Mouse (Mus musculus) T-helper 2 cell (primary cell): ENCODE results near the gene Fryl.

Experiments
- in situ Hi-C: fragments of 300-600 bp; cut with MboI, MseI; formaldehyde crosslinking; loops from one replicate; pipeline ENCODE4 v1.15.1; 2025; ENCODE audit warnings: high pct_unique_total_duplicates

Gene Fryl

DNA sequence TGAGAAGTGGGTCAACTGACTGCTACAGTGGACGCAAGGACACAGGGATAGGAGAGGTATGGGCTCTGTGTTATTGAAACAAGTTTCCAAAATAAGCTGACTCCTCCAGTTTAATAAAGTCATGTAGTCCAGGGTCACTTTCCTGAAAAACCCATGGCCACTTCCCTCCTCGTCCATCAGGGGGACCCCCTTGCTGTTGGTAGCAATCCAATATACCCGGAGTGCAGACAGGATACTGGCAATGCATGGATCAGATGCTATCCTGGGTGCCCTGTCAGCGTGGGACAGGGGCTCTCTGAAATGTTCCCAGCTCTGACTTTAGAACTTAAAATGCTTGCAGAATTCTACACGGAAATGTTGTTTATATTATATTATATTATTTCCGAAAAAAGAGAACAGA is 34.0 kb downstream of the Fryl start:
- in situ Hi-C loops, result no loop called here

DNA sequence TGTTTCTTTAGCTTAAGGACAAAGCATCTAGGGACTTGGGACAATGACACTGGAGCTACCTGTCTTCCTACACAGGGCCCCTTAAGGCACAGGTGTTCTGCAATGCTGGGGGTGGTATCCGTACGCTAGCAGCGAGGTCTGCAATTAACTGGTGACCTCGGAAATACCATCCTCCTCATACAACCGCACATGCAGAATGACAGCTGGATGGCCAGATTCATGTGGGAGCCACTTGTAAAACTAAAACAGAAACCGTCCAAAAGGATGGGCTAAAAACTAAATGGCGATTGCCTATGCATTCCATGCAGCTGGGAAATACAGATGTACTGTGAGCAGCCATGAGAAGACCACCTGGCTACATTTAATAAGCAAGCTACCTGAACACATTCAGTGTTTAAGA is 34.6 kb downstream of the Fryl start:
- in situ Hi-C loops, result no loop called here

DNA sequence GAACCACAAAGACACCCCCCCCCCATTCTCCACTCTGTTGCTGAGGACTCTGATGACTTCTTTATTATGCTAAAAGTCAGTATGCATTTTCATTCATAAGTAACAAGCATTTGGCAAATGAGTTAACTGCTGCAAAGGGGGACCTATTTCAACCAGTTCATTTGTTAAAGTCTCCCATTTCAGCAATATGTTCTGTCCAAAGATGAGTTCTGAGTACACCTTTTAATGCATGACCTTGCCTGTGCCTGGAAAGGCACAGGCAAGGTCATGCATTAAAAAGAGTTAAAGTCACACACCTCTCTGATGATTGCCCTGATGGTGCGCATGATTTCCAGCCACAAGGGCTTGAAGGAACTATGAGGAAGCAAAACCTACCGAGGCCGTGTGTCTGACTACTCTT is 36.7 kb downstream of the Fryl start:
- in situ Hi-C loops, result no loop called here

DNA sequence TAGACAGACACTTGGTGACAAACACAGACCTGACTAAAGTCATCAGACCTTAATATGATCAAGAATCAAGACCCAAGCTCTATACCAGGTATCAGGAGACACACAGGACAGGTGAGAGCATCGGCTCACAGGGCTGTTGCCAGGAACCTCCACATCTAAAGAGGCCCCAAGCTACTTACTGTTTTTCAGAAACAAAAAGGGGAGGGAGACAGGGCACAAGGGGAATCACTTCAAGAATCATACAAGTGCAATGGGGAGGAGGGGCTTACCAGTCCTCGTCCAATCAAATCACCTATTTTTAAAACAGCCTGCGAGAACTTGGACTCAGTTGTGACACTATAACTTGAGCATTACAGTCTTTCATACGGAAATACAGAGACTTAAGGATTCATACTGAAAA is 38.4 kb downstream of the Fryl start:
- in situ Hi-C loops, result no loop called here

DNA sequence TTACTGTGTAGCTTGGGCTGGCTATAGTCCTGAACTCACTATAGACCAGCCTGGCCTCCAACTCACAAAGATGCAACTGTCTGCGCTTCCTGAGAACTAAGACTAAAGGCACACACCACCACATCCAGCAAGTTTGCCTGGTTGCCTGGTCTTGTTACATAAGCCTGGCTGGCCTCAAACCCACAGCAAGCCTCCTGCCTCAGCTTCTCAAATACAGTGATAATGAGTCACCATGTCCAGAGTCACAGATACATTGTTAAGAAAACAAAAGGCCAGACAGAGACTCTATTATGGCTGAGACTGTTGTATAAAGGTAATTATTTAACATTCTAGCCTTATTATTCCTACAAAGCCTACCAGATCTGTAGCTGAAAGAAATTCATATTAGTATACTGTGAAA is 39.3 kb downstream of the Fryl start:
- in situ Hi-C loops, result no loop called here

DNA sequence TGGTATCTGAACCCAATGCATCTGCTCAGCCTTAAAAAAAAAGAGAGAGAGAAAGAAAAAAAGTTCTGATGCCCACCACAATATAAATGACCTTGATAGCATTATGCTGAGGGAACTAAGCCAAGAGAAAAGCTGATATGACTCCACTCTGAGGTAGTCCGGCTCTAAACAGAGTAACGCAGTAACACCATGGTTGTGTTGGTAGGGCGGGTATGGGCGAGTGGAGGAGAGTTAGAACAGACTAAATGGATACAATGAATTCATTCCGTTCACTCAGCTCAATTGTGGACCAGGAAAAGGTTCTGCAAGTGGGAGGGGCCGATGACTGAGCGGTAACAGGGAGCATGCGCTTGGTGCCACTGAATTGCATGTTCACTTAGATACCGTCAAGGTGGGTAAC is 40.4 kb downstream of the Fryl start:
- in situ Hi-C loops, result no loop called here

DNA sequence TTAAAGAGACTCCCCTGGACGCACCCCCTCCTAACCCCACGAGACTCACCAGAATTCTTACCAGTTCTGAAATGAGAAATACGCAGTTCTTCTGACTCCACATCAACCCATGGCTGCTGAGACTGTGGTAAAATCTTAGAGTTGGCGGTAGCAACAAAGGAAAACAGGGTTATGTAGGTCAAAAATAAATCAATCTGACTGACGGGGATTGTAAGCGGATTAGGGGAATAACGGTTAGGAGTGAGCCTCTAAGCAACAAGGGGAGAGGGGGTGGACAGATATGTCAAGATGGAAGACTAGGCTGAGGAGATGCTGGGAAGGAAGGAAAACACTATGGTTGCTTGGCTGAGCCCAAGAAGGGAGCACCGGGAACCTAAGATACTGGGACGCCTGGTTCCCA is 44.0 kb downstream of the Fryl start:
- in situ Hi-C loops, result no loop called here

DNA sequence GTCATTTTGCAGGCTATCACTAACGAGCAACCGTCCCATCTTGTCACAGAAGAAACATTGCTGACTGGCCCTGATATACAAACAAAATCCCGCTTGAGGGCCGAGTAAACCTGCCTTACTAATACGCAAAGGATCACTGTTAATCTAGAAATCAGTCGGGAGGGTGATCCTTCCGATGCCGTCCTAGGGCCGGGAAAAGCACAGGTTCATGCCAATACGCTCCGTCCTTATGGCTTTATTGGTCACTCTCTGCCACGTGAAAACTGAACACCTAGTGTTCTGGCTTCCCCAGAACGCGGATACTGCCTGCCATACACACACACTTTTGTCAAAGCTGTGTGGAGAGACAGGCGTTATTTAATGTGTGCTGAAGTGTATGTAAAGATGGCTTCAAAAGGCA is 44.5 kb downstream of the Fryl start:
- in situ Hi-C loops, result no loop called here

DNA sequence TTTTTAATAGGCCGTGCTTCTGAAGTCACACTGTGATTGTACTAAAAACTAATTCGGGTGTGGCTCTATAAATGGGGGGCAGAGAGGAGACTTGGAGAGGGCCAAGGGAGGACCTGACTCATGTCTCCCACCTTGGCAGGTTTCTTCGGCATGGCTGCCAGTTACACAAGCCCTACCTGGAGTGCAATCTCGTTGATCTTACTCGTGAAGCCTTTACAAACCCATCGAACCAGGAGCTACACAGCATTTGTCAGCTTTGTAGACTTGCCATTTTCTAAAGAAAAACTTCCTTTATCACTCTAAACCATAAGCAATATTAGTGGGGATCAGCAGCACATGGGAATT is 45.5 kb downstream of the Fryl start:
- in situ Hi-C loops, result no loop called here

DNA sequence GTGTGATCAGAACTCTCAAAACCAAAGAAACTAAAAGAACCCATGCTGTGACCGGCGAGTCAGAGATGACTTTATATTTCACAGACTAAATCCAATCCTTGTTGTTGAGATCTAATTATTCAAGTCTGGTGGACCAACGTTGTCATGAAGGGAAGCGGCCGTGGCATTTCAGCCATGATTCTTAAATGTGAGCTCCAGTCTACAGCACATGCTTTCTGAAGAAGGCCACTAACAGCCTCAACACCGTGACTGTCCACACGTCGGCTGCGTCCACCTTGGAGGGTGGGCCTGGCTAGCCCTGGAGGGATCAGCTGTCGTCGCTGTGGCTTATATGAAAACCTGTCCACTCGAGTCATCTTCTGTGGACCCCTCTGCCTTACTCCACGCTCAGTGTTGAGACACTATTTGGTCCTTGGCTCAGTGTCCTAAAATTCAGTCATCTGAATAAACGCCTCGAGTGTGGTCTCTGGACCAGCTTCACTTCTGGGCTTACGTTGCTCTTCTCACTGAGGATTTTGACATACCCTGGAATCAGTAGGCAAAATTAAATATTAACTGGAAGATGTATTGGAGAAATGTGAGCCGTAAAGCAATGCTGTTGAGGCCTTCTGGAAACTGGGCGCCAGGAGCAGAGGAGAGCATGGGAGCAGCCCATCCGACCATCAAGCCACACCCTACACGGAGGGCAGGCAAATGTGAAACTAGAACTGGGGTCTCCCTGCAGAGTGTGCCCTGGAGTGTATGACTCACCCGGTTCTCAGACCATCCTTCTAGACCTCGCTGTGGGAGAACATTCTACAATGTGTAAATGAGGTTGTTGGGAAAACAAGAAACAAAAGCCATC is 46.1 kb downstream of the Fryl start:
- in situ Hi-C loops, result no loop called here

DNA sequence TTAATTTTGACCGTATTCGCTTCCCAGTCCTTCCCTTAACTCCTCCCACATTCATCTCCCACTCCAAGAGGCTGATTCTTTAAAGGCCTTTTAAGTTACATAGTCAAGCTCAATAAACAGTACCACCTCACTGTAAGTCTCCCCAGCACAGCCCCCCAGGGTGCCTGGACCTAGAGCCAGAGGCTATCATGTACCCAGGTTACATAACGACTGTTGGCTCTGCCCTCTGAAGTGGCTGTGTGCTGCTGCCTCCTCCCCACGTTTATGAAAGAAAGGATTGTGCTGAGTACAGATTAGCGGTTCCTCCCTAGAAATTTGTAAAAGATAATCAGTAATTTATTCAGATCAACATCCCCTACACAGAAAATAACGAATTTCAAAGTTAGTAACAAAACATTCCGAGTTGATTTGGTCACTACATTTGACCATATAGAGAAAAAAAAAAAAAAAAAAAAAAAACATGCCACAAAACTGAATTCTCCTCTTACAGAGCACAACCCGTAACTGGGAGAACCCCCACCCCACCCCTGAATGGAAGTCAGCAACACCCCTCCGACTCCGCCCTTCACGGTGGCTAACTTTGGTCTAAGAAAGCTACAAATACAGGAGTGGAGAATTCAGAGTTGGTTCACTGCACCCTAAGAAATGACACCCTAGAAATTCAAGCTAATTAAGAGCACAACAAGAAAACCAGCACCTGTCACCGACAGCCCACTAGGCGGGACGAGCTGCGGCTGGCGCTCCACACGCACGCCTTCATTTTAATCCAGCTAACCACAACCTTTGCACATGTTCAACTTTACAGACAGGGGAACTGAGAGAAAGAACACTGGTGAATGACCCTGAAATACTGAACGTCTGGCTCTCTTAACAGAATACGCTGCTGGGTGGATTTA is 47.0 kb downstream of the Fryl start:
- in situ Hi-C loops, result no loop called here

DNA sequence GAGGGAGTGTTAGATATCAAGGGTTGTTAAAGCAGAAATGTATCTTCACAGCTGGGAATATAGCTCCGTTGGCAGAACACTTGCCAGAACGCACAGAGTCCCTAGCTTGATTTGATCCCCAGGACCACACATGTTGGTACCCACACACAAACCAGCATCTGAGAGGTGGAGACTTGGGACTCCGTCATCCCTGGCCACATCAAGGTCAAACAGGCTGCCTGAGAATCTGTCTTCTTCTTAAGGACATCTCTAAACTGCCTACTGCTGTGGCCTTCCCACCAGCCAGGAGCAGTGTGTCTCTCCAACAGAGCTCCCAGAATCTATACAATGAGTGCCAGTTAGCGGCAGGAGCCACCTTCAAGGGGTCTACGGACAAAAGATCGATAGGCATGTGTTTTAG is 47.8 kb downstream of the Fryl start:
- in situ Hi-C loops, result no loop called here

DNA sequence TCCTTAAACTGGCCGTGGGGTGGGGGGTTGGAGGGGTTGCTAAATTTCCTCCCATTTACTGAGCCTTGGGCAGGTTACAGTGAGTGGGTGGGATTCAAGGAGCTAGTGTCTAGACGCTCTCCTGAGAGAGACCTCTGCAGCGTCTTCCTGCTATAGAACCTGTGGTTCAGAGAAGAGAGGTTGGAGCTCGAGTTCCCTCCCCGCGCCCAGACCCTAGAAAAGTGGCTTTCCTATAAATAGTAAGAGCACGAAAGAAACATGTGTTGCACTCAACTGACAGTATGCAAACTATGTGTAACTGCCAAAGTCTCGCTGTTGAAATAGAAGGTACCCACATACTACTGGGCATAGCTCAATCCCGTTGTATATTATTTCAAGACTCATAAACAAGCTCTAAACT is 49.7 kb downstream of the Fryl start:
- in situ Hi-C loops, result no loop called here

DNA sequence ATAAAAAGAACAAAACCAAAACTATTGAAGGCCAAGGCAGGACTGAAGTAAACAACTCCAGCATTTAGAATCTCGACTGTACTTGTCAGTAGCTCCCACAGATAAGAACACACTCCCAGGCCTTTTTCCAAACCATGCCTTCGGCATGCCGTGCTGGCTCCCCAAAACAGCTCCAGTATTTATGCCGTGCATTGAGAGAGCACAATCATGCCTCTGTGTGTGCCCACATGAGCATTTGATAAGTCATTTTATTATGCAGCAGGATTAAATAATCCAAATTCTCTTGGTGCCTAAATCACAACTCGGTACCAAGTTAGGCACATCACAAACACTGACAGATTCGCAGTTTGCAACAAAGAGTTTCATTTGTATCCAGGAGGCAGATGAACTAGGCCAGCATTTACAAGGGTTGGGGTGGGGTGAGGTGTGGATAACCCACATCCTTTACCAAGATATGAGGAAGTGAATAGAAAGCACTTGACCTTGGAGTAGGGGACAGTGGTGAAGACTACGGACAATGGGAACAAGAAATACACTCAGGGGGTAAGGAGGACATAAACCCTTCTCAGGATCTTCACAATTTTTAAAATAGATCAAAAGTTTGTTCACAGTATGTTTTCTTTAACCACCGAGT is 50.3 kb downstream of the Fryl start:
- in situ Hi-C loops, result no loop called here

DNA sequence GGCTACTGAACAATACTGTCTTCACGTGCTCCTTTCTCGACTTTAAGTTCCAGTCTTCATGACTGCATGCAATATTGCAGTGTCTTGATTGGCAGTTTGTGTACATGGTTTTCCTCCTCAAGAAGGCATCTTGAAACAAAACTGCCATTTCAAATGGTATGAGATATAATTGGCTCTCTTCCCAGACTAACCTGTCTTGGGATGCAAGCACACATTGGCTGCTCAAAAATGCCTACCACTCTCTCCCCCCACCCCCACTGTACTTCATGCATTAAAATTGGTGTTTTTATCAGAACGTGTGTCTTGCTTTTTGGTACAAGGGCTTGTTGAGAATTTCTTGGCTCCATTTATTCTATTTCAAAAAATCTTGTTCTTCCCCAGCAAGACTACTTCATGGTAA is 51.4 kb downstream of the Fryl start:
- in situ Hi-C loops, result no loop called here

DNA sequence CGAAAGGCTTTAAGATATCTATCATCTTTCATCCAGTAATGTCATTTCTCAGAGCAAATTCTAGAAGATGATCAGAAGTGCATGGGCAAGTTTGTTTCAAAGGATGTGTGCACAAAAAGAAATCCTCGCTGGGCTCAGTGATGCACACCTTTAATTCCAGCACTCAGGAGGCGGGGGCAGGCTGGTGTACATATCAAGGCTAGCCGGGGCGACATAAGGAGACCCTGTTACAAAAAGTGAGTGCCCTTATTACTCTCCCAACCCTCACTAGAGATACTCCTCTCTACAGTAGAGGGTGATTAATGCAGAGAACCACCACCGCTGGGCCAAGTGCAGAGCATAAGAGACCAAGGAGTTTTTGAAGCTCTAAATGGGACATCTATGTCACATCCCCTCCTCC is 53.9 kb downstream of the Fryl start:
- in situ Hi-C loops, result no loop called here

DNA sequence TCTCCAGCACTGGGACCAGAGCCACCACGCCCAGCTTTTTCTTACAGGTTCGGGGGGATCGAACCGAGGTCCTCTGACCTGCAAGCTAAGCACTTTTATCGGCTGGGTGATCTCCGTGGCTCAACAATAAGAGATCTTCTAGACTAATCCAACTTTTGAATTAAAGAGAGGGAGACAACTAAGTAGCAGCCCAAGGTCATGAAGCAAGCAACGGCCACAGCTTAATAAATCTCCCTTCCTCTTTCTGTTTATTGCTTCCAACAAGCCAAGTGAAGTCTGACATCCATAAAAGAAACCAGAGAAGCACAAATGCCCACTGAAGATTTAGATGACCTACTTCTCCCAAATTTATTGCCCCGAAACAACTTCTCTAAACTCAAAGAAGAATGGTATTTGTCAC is 54.3 kb downstream of the Fryl start:
- in situ Hi-C loops, result no loop called here

DNA sequence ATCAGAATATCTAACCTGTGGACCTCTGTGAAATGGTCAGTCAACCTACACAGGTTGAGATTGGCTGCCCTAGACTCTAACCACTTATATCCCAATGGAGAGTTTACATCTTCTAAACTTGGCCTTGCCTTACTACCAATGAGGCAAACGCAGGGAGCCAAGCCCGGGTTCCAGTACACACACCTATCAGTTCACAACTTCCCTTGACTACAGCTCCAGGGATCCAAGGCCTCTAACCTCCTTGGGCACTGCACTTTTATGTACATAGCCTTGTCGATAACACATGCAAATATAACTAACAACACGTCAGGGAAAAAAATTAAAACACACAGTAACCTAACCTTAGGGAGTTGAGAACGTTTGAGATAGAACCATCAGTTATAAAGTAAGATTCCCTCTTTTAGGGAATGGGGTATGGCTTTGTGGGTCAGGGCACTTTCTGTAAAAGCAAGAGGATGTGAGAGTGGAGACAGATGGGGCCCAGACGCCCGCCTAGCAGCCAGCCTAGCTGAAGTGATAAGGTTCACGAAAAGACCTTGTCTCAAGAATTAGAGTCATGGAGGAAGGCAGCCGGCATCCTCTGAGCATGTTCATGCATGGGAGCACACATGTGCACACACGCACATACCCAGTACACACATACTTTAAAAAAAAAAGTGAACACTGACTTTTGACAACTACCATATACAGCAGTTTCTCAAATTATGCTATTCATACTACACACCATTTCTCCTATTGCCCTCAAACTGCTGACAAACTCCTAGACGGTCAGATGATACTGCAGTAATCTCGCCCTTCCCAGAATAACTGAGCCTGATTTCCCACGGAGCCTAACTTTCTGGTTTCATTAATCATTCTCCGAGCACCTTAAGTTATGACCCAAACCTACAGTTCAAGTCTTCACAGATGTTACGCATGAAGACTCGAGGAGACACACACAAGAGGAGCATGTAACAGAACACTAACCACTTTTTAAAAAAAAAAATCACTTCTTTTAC is 55.7 kb downstream of the Fryl start:
- in situ Hi-C loops, result no loop called here

DNA sequence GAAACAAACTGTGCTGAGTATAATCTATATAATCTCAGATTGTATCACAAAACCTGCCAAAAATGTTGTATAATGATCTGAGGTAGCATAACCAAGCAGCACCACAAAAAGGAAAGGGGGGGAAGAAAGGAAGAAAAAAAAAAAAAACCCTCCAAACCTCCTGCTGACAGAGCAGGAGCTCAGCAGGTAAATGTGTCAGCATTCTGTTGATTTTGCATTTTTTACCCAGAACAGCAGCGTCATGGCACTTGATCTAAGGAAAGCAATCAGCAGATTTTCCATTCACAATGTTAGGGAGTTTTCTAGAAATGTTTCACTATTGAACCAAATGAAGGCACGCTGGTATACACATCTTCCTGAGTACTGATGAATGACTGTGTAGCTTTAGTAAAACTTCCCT is 56.8 kb downstream of the Fryl start:
- in situ Hi-C loops, result loop anchor here (25.0 kb wide), 1 partner anchor 637 kb away; the partner anchor contains the start of gene Nfxl1

DNA sequence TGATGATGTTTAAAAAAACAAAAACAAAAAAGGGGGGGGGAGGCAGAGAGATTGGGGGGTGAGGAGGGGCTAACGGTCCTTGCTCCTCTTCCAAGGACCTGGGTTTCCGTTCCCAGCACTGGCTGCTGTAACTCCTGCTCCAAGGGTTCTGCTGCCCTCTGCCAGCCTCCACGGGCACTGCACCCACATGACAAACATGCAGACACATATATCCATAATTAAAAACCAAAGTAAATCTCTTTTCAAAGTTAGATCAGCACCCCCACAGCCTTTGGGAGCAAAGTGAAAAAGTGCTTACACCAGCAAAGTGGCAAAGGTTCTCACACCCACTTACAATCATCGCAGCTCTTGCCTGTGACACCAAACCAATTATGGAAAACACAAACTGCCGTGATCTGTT is 57.7 kb downstream of the Fryl start:
- in situ Hi-C loops, result loop anchor here (25.0 kb wide), 1 partner anchor 636 kb away; the partner anchor contains the start of gene Nfxl1

DNA sequence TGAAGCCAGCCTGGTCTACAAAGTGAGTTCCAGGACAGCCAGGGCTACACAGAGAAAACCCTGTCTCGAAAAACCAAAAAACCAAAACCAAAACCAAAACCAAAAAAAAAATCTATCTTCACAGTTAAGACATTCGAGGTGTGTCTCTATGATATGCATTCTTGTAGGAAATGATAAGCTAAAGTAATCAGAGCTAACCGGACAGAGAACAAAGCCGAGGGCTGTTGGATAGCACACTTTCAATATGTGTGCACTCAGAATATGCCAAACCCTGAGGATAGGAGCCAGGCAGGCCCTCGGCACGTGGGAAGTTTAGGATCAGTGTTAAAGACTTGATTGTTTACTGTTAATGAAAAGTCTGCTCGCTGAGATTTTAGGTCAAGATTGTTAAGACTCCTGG is 58.6 kb downstream of the Fryl start:
- in situ Hi-C loops, result loop anchor here (25.0 kb wide), 1 partner anchor 635 kb away; the partner anchor contains the start of gene Nfxl1
